Mouse (Mus musculus): ENCODE results near the gene Lca5. TPM values are rescaled to one million over a fixed set of nuclear protein-coding genes. Genes with fewer than 3 reads are reported as not detected.

The Lca5 gene
- polyA plus RNA-seq (2016; fragmentation: Nextera tagmentation; extraction: Ambion mirVana), result 14.5 and 15.8 TPM in 2 replicates

GRCm38 (mm10) chr9:83440392-83441357, at the start of gene Lca5:
Lca5 (minus strand) TSS chr9:83441127.
- 2% methylated on average over 51 of the region's 57 CpGs for WGBS
- peaks cover 10% of the 10 kb centered on the region for H3K4me1 ChIP-seq (replicated peaks)
- H3K36me3 ChIP-seq, result no peaks in the 10 kb centered on the region
- no peaks in the 10 kb centered on the region for H3K27me3 ChIP-seq (replicated peaks)
- peak within 1 kb of the TSS; percentile 76 for H3K9ac ChIP-seq
- peak within 1 kb of the TSS; percentile 69 for H3K4me3 ChIP-seq
- peak within 1 kb of the TSS; percentile 76 for H3K4me2 ChIP-seq
- ATAC-seq (ENCODE audit: insufficient number of reproducible peaks, low FRiP score), result peak; percentile 97
- H3K27ac ChIP-seq (ENCODE audit: poor library complexity, severe bottlenecking), result peak within 1 kb of the TSS; percentile 85
- no peaks in the 10 kb centered on the region for H3K9me3 ChIP-seq (replicated peaks)

GRCm38 (mm10) chr9:83488491-83489210, 47.7 kb upstream of the Lca5 start:
- no peak overlapping the region for H3K4me3 ChIP-seq
- H3K4me2 ChIP-seq, result no peak overlapping the region
- WGBS, result 45% methylated on average over 15 of the region's 15 CpGs
- H3K9me3 ChIP-seq (replicated peaks), result no peaks in the 10 kb centered on the region
- ATAC-seq (ENCODE audit: insufficient number of reproducible peaks, low FRiP score), result no peak
- no peak overlapping the region for H3K9ac ChIP-seq
- H3K27ac ChIP-seq (ENCODE audit: poor library complexity, severe bottlenecking), result no peak overlapping the region
- no peaks in the 10 kb centered on the region for H3K36me3 ChIP-seq
- H3K4me1 ChIP-seq (replicated peaks), result no peaks in the 10 kb centered on the region
- H3K27me3 ChIP-seq (replicated peaks), result no peaks in the 10 kb centered on the region

- Histone ChIP-seq H3K9ac (no peak overlapping the region), H3K4me1 (replicated peaks) (no peaks in the 10 kb centered on the region), H3K27ac (ENCODE audit: poor library complexity, severe bottlenecking) (no peak overlapping the region), H3K4me3 (no peak overlapping the region), H3K4me2 (no peak overlapping the region), H3K36me3 (no peaks in the 10 kb centered on the region), H3K9me3 (replicated peaks) (no peaks in the 10 kb centered on the region), H3K27me3 (replicated peaks) (no peaks in the 10 kb centered on the region)
- ATAC-seq (ENCODE audit: insufficient number of reproducible peaks, low FRiP score), result no peak
- 46% methylated on average over 9 of the region's 9 CpGs for WGBS
Measured at GRCm38 (mm10) chr9:83487771-83488470, 47.0 kb upstream of the Lca5 start.

- H3K27me3 ChIP-seq (replicated peaks), result no peaks in the 10 kb centered on the region
- no peak for ATAC-seq (ENCODE audit: insufficient number of reproducible peaks, low FRiP score)
- H3K36me3 ChIP-seq, result no peaks in the 10 kb centered on the region
- WGBS, result 89% methylated on average over 3 of the region's 3 CpGs
- no peak overlapping the region for H3K27ac ChIP-seq (ENCODE audit: poor library complexity, severe bottlenecking)
- no peak overlapping the region for H3K9ac ChIP-seq
- no peak overlapping the region for H3K4me3 ChIP-seq
- H3K4me2 ChIP-seq, result no peak overlapping the region
- H3K4me1 ChIP-seq (replicated peaks), result peaks cover 8% of the 10 kb centered on the region; the same call in 1 of the 2 replicates
- no peaks in the 10 kb centered on the region for H3K9me3 ChIP-seq (replicated peaks)
Measured at GRCm38 (mm10) chr9:83485966-83486365, 45.0 kb upstream of the Lca5 start.

- Histone ChIP-seq H3K9me3 (replicated peaks) (no peaks in the 10 kb centered on the region), H3K4me1 (replicated peaks) (peaks cover 8% of the 10 kb centered on the region; the same call in 1 of the 2 replicates), H3K27me3 (replicated peaks) (no peaks in the 10 kb centered on the region), H3K9ac (no peak overlapping the region), H3K36me3 (no peaks in the 10 kb centered on the region), H3K4me3 (no peak overlapping the region), H3K4me2 (no peak overlapping the region), H3K27ac (ENCODE audit: poor library complexity, severe bottlenecking) (no peak overlapping the region)
- no peak for ATAC-seq (ENCODE audit: insufficient number of reproducible peaks, low FRiP score)
- WGBS, result 91% methylated on average over 1 of the region's 1 CpGs
Measured at GRCm38 (mm10) chr9:83485357-83485756, 44.4 kb upstream of the Lca5 start.

GRCm38 (mm10) chr9:83483419-83483818, 42.5 kb upstream of the Lca5 start:
- WGBS, result 86% methylated on average over 4 of the region's 4 CpGs
- no peak for ATAC-seq (ENCODE audit: insufficient number of reproducible peaks, low FRiP score)
- no peaks in the 10 kb centered on the region for H3K36me3 ChIP-seq

GRCm38 (mm10) chr9:83482176-83482949, 41.4 kb upstream of the Lca5 start:
- WGBS, result 83% methylated on average over 4 of the region's 4 CpGs
- Histone ChIP-seq H3K4me2 (no peak overlapping the region), H3K4me3 (no peak overlapping the region), H3K4me1 (replicated peaks) (peaks cover 8% of the 10 kb centered on the region; the same call in 1 of the 2 replicates), H3K9me3 (replicated peaks) (no peaks in the 10 kb centered on the region), H3K9ac (no peak overlapping the region), H3K27me3 (replicated peaks) (no peaks in the 10 kb centered on the region), H3K27ac (ENCODE audit: poor library complexity, severe bottlenecking) (no peak overlapping the region), H3K36me3 (no peaks in the 10 kb centered on the region)
- no peak for ATAC-seq (ENCODE audit: insufficient number of reproducible peaks, low FRiP score)

More at GRCm38 (mm10) chr9:83483419-83483818, 42.5 kb upstream of the Lca5 start:
- H3K9ac ChIP-seq, result no peak overlapping the region
- no peaks in the 10 kb centered on the region for H3K9me3 ChIP-seq (replicated peaks)
- H3K27ac ChIP-seq (ENCODE audit: poor library complexity, severe bottlenecking), result no peak overlapping the region
- H3K4me3 ChIP-seq, result no peak overlapping the region
- H3K4me2 ChIP-seq, result no peak overlapping the region
- H3K4me1 ChIP-seq (replicated peaks), result peaks cover 8% of the 10 kb centered on the region; the same call in 1 of the 2 replicates
- H3K27me3 ChIP-seq (replicated peaks), result no peaks in the 10 kb centered on the region

- no peak for ATAC-seq (ENCODE audit: insufficient number of reproducible peaks, low FRiP score)
- no peaks in the 10 kb centered on the region for H3K9me3 ChIP-seq (replicated peaks)
Measured at GRCm38 (mm10) chr9:83469871-83470270, 28.9 kb upstream of the Lca5 start.

GRCm38 (mm10) chr9:83447771-83448170, 6.8 kb upstream of the Lca5 start:
- Histone ChIP-seq H3K9ac (peak overlapping the region; percentile 60), H3K4me3 (peak overlapping the region; percentile 43), H3K9me3 (replicated peaks) (no peaks in the 10 kb centered on the region), H3K4me2 (peak overlapping the region; percentile 64), H3K36me3 (no peaks in the 10 kb centered on the region), H3K27ac (ENCODE audit: poor library complexity, severe bottlenecking) (peak overlapping the region; percentile 78), H3K27me3 (replicated peaks) (no peaks in the 10 kb centered on the region), H3K4me1 (replicated peaks) (0 out of 2 replicates have a peak, but pooled peaks cover 4% of the 10 kb centered on the region)
- under 1% methylated on average over 22 of the region's 22 CpGs for WGBS
- ATAC-seq (ENCODE audit: insufficient number of reproducible peaks, low FRiP score), result peak; percentile 84

More at GRCm38 (mm10) chr9:83469871-83470270, 28.9 kb upstream of the Lca5 start:
- no peaks in the 10 kb centered on the region for H3K36me3 ChIP-seq
- no peak overlapping the region for H3K27ac ChIP-seq (ENCODE audit: poor library complexity, severe bottlenecking)
- H3K4me3 ChIP-seq, result no peak overlapping the region
- H3K9ac ChIP-seq, result no peak overlapping the region
- H3K4me1 ChIP-seq (replicated peaks), result no peaks in the 10 kb centered on the region
- no peak overlapping the region for H3K4me2 ChIP-seq
- 62% methylated on average over 2 of the region's 2 CpGs for WGBS
- H3K27me3 ChIP-seq (replicated peaks), result no peaks in the 10 kb centered on the region

GRCm38 (mm10) chr9:83447176-83447575, 6.2 kb upstream of the Lca5 start:
- no peak for ATAC-seq (ENCODE audit: insufficient number of reproducible peaks, low FRiP score)
- peak overlapping the region; percentile 64 for H3K4me2 ChIP-seq
- H3K36me3 ChIP-seq, result no peaks in the 10 kb centered on the region
- WGBS, result 45% methylated on average over 9 of the region's 9 CpGs
- H3K4me3 ChIP-seq, result 0 out of 2 replicates have a peak overlapping the region, but pooled peaks have one; percentile 43
- 0 out of 2 replicates have a peak, but pooled peaks cover 4% of the 10 kb centered on the region for H3K4me1 ChIP-seq (replicated peaks)
- peak overlapping the region; percentile 78 for H3K27ac ChIP-seq (ENCODE audit: poor library complexity, severe bottlenecking)
- H3K27me3 ChIP-seq (replicated peaks), result no peaks in the 10 kb centered on the region
- peak overlapping the region; percentile 24; the same call in 1 of the 2 replicates for H3K9ac ChIP-seq
- H3K9me3 ChIP-seq (replicated peaks), result no peaks in the 10 kb centered on the region
